Mouse (Mus musculus) testis, postnatal 10 days (tissue): ENCODE data around the gene Pcp4l1.

Experiments
- DNase-seq: peaks from one replicate; pipeline ENCODE4 v3.0.0; 2021; ENCODE audit warnings: low spot score

Pcp4l1 gene

DNA sequence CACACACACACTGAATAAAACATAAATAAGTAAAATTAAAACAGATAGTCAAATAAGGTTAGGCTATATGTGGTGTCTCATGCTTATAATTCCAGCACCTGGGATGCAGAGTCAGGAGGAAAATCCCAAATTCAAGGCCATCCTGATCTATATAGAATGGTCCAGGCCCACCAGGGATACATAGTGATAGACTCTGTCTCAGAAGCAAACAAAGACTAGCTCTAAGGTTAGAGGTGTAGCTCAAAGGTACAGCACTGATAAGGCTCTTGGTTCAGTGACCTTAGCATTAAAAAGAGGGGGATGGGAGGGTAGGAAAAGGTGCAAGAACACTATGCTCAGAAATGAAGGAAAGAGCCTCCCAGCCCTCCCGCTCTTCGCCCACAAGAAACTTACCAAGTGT is 60.5 kb downstream of the Pcp4l1 start:
- DNase-seq = no peak

DNA sequence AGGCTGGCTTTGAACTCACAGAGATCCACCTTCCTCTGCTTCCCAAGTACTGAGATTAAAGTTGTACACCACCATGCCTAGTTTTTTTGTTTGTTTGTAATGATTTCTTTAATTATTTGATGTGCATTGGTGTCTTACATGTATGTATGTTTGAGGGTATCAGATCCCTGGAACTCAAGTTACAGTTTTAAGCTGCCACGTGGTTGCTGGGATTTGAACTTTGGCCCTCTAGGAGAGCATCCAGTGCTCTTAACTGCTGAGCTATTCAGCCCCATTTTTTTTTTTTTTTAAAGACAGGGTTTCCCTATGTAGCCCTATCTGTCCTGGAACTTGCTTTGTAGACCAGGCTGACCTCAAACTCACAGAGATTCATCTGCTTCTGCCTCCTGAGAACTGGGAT is 65.1 kb downstream of the Pcp4l1 start:
- no peak for DNase-seq

DNA sequence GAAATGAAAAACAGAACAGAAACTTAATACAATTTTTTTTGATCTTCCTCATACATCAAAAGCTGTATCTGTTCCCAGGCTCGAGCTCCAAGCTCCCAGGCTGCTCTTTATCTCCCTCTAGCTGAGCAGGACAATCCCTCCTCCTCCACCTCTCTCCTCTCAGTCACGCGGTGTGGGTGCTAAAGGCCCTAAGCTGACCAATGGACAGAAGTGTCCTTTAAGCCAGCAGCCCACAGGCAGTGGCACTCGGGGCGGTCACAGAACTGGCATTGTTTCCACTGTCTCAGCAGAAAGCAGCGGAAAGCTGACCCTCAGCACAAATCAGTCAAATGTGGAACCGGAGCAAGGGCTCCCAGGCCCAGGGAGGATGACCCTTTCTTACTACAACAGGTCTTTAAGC is 66.8 kb downstream of the Pcp4l1 start:
- DNase-seq = peak; percentile 61

DNA sequence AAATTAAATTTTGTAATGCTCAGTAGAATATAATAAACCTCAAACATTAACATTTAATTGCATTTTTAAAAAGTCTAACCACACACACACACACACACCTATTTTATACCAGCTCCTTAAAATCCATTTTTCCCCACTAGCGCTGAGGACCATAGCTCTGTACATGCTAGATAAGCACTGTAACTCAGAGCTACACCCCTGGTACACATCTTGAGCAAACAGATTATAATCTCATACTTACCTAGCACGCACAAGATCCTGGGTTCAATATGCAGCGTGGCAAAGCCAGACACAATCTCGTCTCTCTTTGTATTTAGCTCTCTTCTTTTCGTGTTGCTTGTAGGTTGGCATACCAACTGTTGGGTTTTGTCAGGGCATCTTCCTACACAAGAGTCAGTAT is 71.7 kb downstream of the Pcp4l1 start:
- DNase-seq = no peak
